Mouse (Mus musculus) MEL (cell line): ENCODE data around the gene Lmo2.

ENCODE experiments used
- CHD1 ChIP-seq: IDR thresholded peaks from 2 replicates; pipeline ENCODE4 v1.6.1; 2012; ENCODE audit warnings: low read depth, mild to moderate bottlenecking, inconsistent platforms, low read length, improper control_type of control experiment
- CTCF ChIP-seq, 3 experiments: IDR thresholded peaks in 2 of 3; conservative IDR thresholded peaks in 1 of 3; 2 replicates each; pipeline ENCODE4 v1.5.1; 2011 to 2012; ENCODE audit warnings: low read length in 3 of 3, low read depth in 2 of 3, mild to moderate bottlenecking in 2 of 3, improper control_type of control experiment in 1 of 3, inconsistent platforms in 1 of 3, mixed read lengths in 1 of 3, moderate library complexity in 1 of 3; ENCODE audit not compliant: control insufficient read depth in 1 of 3, insufficient read depth in 1 of 3, poor library complexity in 1 of 3, severe bottlenecking in 1 of 3
- E2F4 ChIP-seq: IDR thresholded peaks from 2 replicates; pipeline ENCODE4 v1.6.1; 2011; ENCODE audit warnings: low read depth, low read length, improper control_type of control experiment, borderline replicate concordance
- HCFC1 ChIP-seq: IDR thresholded peaks from 2 replicates; pipeline ENCODE4 v1.6.1; 2012; ENCODE audit warnings: low read depth, mild to moderate bottlenecking, inconsistent platforms, low read length, improper control_type of control experiment, moderate library complexity
- MAFK ChIP-seq: IDR thresholded peaks from 2 replicates; pipeline ENCODE4 v1.6.1; 2011; ENCODE audit warnings: low read depth, mild to moderate bottlenecking, low read length, improper control_type of control experiment, borderline replicate concordance
- MYC ChIP-seq: IDR thresholded peaks from 2 replicates; pipeline ENCODE4 v1.6.1; 2011; ENCODE audit warnings: low read depth, mild to moderate bottlenecking, low read length, improper control_type of control experiment, moderate library complexity
- NELFE ChIP-seq: IDR thresholded peaks from 2 replicates; pipeline ENCODE4 v1.6.1; 2011; ENCODE audit warnings: low read depth, low read length, improper control_type of control experiment
- POLR2A ChIP-seq, 2 experiments: IDR thresholded peaks; 2 replicates each; pipeline ENCODE4 v1.6.1; 2011 to 2012; ENCODE audit warnings: low read length in 2 of 2, mild to moderate bottlenecking in 2 of 2, control low read depth in 1 of 2, improper control_type of control experiment in 1 of 2, low read depth in 1 of 2, moderate library complexity in 1 of 2; ENCODE audit not compliant: control insufficient read depth in 1 of 2, insufficient read depth in 1 of 2, poor library complexity in 1 of 2
- POLR2AphosphoS2 ChIP-seq: IDR thresholded peaks from 2 replicates; pipeline ENCODE4 v1.6.1; 2011; ENCODE audit warnings: low read length, improper control_type of control experiment
- TBP ChIP-seq: IDR thresholded peaks from 2 replicates; pipeline ENCODE4 v1.8.0; 2011; ENCODE audit warnings: low read depth, low read length, improper control_type of control experiment
- TCF12 ChIP-seq: IDR thresholded peaks from 2 replicates; pipeline ENCODE4 v1.6.1; 2014; ENCODE audit warnings: low read depth, mild to moderate bottlenecking, inconsistent platforms, low read length, improper control_type of control experiment, moderate library complexity
- ZC3H11A ChIP-seq: IDR thresholded peaks from 2 replicates; pipeline ENCODE4 v1.6.1; 2012; ENCODE audit warnings: low read depth, mild to moderate bottlenecking, inconsistent platforms, low read length, improper control_type of control experiment
- ZNF384 ChIP-seq: IDR thresholded peaks from 2 replicates; pipeline ENCODE4 v1.6.1; 2012; ENCODE audit warnings: low read depth, mild to moderate bottlenecking, inconsistent platforms, low read length, improper control_type of control experiment

DNA sequence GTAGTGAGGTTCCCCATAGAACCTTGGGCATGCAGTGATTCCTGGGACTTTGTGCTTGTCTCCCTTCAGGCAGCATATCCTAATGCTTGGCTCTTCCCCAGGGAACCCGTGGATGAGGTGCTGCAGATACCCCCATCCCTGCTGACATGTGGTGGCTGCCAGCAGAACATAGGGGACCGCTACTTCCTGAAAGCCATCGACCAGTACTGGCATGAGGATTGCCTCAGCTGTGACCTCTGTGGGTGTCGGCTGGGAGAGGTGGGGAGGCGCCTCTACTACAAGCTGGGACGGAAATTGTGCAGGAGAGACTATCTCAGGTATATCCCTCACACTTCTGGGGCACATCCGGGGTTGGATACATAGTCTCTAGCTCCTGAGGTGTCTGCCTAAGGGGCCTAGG is 18.1 kb downstream of the Lmo2 start:
- TF ChIP-seq CTCF (IDR thresholded peaks at IDR 0.05 in 2 of 3, conservative IDR thresholded peaks at IDR 0.05 in 1 of 3; ENCODE audit: control insufficient read depth in 1 of 3, insufficient read depth in 1 of 3, low read depth in 2 of 3, low read length in 3 of 3, poor library complexity in 1 of 3, severe bottlenecking in 1 of 3) (no peak), ZNF384 (no peak), E2F4 (no peak), TCF12 (no peak), TBP (no peak), NELFE (no peak), POLR2A (IDR thresholded peaks at IDR 0.05; ENCODE audit: control insufficient read depth in 1 of 2, insufficient read depth in 1 of 2, low read depth in 1 of 2, low read length in 2 of 2, poor library complexity in 1 of 2) (peak in 1 of 2 experiments; percentile 2; a peak in 1 of 4 replicates), HCFC1 (no peak), MYC (no peak), ZC3H11A (no peak), CHD1 (no peak), MAFK (no peak), POLR2AphosphoS2 (no peak)
